Mouse (Mus musculus) stomach, postnatal 0 days (tissue): Measurements from ENCODE around the gene Myrip. TPM values are rescaled to one million over a fixed set of nuclear protein-coding genes. Genes with fewer than 3 reads are reported as not detected.

Experiments used
- ATAC-seq: fragments of 200-750 bp; cut with Nextera tagmentation; 2 replicates; pipeline ENCODE4 v1.8.0; 2017; ENCODE audit not compliant: low FRiP score, low TSS enrichment
- DNase-seq: peaks from one replicate; pipeline ENCODE4 v3.0.0-alpha.2; 2016; ENCODE audit warnings: low spot score
- H3K27ac ChIP-seq: fragments of 300-500 bp; sonication (generic); replicated peaks from 2 replicates; pipeline ENCODE4 v1.5.1; 2014; ENCODE audit warnings: mild to moderate bottlenecking, control low read depth
- H3K27me3 ChIP-seq: fragments of 300-500 bp; sonication (generic); 2 replicates; pipeline ENCODE4 v1.6.1; 2014; ENCODE audit warnings: low read length; ENCODE audit not compliant: control insufficient read depth, insufficient read depth
- H3K36me3 ChIP-seq: fragments of 300-500 bp; sonication (generic); 2 replicates; pipeline ENCODE4 v1.6.1; 2014; ENCODE audit warnings: low read length, mixed read lengths; ENCODE audit not compliant: control insufficient read depth, insufficient read depth
- H3K4me1 ChIP-seq: fragments of 300-500 bp; sonication (generic); replicated peaks from 2 replicates; pipeline ENCODE4 v1.6.1; 2014; ENCODE audit warnings: antibody characterized with exemption; ENCODE audit not compliant: control insufficient read depth, insufficient read depth
- H3K4me2 ChIP-seq: fragments of 300-500 bp; sonication (generic); replicated peaks from 2 replicates; pipeline ENCODE4 v1.6.1; 2014; ENCODE audit warnings: low read depth, mild to moderate bottlenecking, control low read depth, moderate library complexity
- H3K4me3 ChIP-seq: fragments of 300-500 bp; sonication (generic); 2 replicates; pipeline ENCODE4 v1.5.1; 2014; ENCODE audit warnings: low read depth, low read length, control low read depth
- H3K9ac ChIP-seq: fragments of 300-500 bp; sonication (generic); 2 replicates; pipeline ENCODE4 v1.6.1; 2014; ENCODE audit warnings: mild to moderate bottlenecking, low read length, control low read depth, mixed read lengths
- H3K9me3 ChIP-seq: fragments of 300-500 bp; sonication (generic); 2 replicates; pipeline ENCODE4 v1.6.1; 2016; ENCODE audit warnings: low read length; ENCODE audit not compliant: control insufficient read depth
- CTCF ChIP-seq: IDR thresholded peaks from 2 replicates; pipeline ENCODE4 v1.5.1; 2016; ENCODE audit warnings: antibody characterized with exemption, low read depth, mild to moderate bottlenecking, moderate library complexity
- EP300 ChIP-seq: optimal IDR thresholded peaks from 2 replicates; pipeline ENCODE3; 2016; ENCODE audit warnings: antibody characterized with exemption
- whole genome bisulfite sequencing: fragments of 180-500 bp; shearing (Covaris S2); extraction: QIAGEN DNeasy Blood & Tissue Kit; methylation state at CpG from one replicate; pipeline ENCODE4 v1.1.7; 2014; 5-methylcytosine and 5-hydroxymethylcytosine counted together
- polyA plus RNA-seq: library from polyadenylated mRNA; unstranded; fragments of >200 nt; fragmentation: Nextera tagmentation; extraction: Ambion mirVana; gene quantifications from 2 replicates; pipeline ENCODE4 v1.2.1, GENCODE M21; 2015

The Myrip gene
- polyA plus RNA-seq, 1 experiment from 2014 or later = 0.38 TPM

GRCm38 (mm10) chr9:120282461-120283047 is 18.8 kb upstream of the Myrip start:
- Histone ChIP-seq H3K4me1 (no peaks in the 10 kb centered on the region), H3K27ac (no peak overlapping the region), H3K4me3 (no peak overlapping the region), H3K27me3 (no peaks in the 10 kb centered on the region), H3K36me3 (no peaks in the 10 kb centered on the region), H3K9me3 (no peaks in the 10 kb centered on the region), H3K4me2 (no peak overlapping the region), H3K9ac (no peak overlapping the region)
- no peak for TF ChIP-seq CTCF
- no peak for TF ChIP-seq EP300
- WGBS = 56% methylated on average over 9 of the region's 9 CpGs
- DNase-seq (no peak), ATAC-seq (no peak)

GRCm38 (mm10) chr9:120283556-120283955 is 17.8 kb upstream of the Myrip start:
- TF ChIP-seq EP300 = no peak
- WGBS = 91% methylated on average over 12 of the region's 12 CpGs
- no peaks in the 10 kb centered on the region for H3K36me3 ChIP-seq

GRCm38 (mm10) chr9:120288011-120288410 is 13.3 kb upstream of the Myrip start:
- ATAC-seq (no peak), DNase-seq (no peak)

More at GRCm38 (mm10) chr9:120283556-120283955, 17.8 kb upstream of the Myrip start:
- no peak for ATAC-seq
- Histone ChIP-seq H3K4me1 (no peaks in the 10 kb centered on the region), H3K9ac (no peak overlapping the region), H3K27me3 (no peaks in the 10 kb centered on the region), H3K4me2 (no peak overlapping the region), H3K9me3 (no peaks in the 10 kb centered on the region), H3K27ac (no peak overlapping the region), H3K4me3 (no peak overlapping the region)
- DNase-seq = no peak

GRCm38 (mm10) chr9:120290375-120290774 is 10.9 kb upstream of the Myrip start:
- no peaks in the 10 kb centered on the region for H3K9me3 ChIP-seq
- DNase-seq = no peak
- WGBS = 93% methylated on average over 2 of the region's 2 CpGs
- H3K4me2 ChIP-seq = no peak overlapping the region
- no peak overlapping the region for H3K27ac ChIP-seq
- H3K27me3 ChIP-seq = no peaks in the 10 kb centered on the region
- TF ChIP-seq EP300 (no peak), CTCF (no peak)
- H3K9ac ChIP-seq = no peak overlapping the region
- no peak overlapping the region for H3K4me3 ChIP-seq
- H3K36me3 ChIP-seq = no peaks in the 10 kb centered on the region
- no peak for ATAC-seq
- no peaks in the 10 kb centered on the region for H3K4me1 ChIP-seq

More at GRCm38 (mm10) chr9:120288011-120288410, 13.3 kb upstream of the Myrip start:
- H3K4me2 ChIP-seq = no peak overlapping the region
- no peaks in the 10 kb centered on the region for H3K4me1 ChIP-seq
- TF ChIP-seq EP300 = no peak
- no peak for TF ChIP-seq CTCF
- no peaks in the 10 kb centered on the region for H3K9me3 ChIP-seq
- H3K9ac ChIP-seq = no peak overlapping the region
- no peaks in the 10 kb centered on the region for H3K27me3 ChIP-seq
- WGBS = 43% methylated on average over 3 of the region's 3 CpGs
- no peak overlapping the region for H3K4me3 ChIP-seq
- no peaks in the 10 kb centered on the region for H3K36me3 ChIP-seq
- no peak overlapping the region for H3K27ac ChIP-seq

- H3K27ac ChIP-seq = no peak overlapping the region
- H3K9me3 ChIP-seq = no peaks in the 10 kb centered on the region
- H3K9ac ChIP-seq = no peak overlapping the region
- H3K4me1 ChIP-seq = no peaks in the 10 kb centered on the region
- no peak for TF ChIP-seq EP300
- no peak for TF ChIP-seq CTCF
- H3K36me3 ChIP-seq = no peaks in the 10 kb centered on the region
- no peaks in the 10 kb centered on the region for H3K27me3 ChIP-seq
- H3K4me3 ChIP-seq = no peak overlapping the region
- DNase-seq (no peak), ATAC-seq (no peak)
- H3K4me2 ChIP-seq = no peak overlapping the region
- 74% methylated on average over 5 of the region's 5 CpGs for WGBS
Observed at GRCm38 (mm10) chr9:120292488-120292887, 8.8 kb upstream of the Myrip start.

GRCm38 (mm10) chr9:120295527-120295926 is 5.8 kb upstream of the Myrip start:
- no peak for TF ChIP-seq CTCF
- TF ChIP-seq EP300 = no peak
- no peak for DNase-seq
- no peaks in the 10 kb centered on the region for H3K9me3 ChIP-seq
- H3K27me3 ChIP-seq = no peaks in the 10 kb centered on the region
- no peak overlapping the region for H3K27ac ChIP-seq
- no peak for ATAC-seq
- 82% methylated on average over 5 of the region's 5 CpGs for WGBS
- H3K9ac ChIP-seq = no peak overlapping the region
- H3K4me3 ChIP-seq = no peak overlapping the region
- no peaks in the 10 kb centered on the region for H3K36me3 ChIP-seq
- H3K4me2 ChIP-seq = no peak overlapping the region
- H3K4me1 ChIP-seq = no peaks in the 10 kb centered on the region
